Mouse (Mus musculus): ENCODE data around the gene Olfr1331.
A peak's percentile ranks its signal among the peaks of the same experiment; 100 is the strongest.
"Not testable (repeated sequence)": the region's sequence is repeated elsewhere in the genome, so short reads cannot be mapped to it uniquely, and the experiment has no call there.

The Olfr1331 gene

GRCm38 (mm10) chr4:118864349-118864748, at the start of gene Olfr1331:
Gene Olfr1331, plus strand, starts transcription at chr4:118864649.
- DNase-seq = no peak

- DNase-seq = no peak
Measured at GRCm38 (mm10) chr4:118818921-118819320, 45.5 kb upstream of the Olfr1331 start.

DNA sequence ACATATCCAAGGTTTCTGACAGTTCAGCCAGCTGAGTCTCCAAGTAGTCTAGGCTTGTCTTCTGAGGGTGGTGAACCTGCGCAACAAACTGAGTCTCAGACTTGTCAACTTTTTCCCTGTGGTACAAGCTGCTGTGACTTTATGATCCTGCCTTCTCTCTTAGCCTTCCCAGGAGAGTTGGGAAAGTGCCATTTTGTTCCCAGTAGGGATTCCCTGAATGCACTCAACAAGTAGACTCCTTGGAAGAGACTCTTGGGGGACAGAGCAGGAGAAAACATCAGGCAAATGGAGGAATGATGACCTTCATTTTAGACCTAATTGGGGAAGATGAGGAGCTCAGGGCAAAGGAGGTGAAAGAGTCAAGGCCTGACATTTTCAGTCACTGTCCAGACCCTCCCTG, 28.3 kb upstream of the Olfr1331 start, which contains the start of gene Olfr1333:
Olfr1333 (minus strand) TSS at position 101 of the 400 bp plus-strand sequence.
- no peak for DNase-seq

- peak; percentile 14 for DNase-seq
Measured at GRCm38 (mm10) chr4:118861791-118862190, 2.7 kb upstream of the Olfr1331 start.

- DNase-seq = peak; percentile 95
Measured at GRCm38 (mm10) chr4:118862704-118863103, 1.7 kb upstream of the Olfr1331 start.

- DNase-seq = peak; percentile 3
Measured at GRCm38 (mm10) chr4:118867566-118867965, 3.1 kb downstream of the Olfr1331 start.

GRCm38 (mm10) chr4:118888297-118888696, 23.8 kb downstream of the Olfr1331 start, which contains the start of gene Olfr1330:
Gene Olfr1330, plus strand, starts transcription at chr4:118888597.
- no peak for DNase-seq

GRCm38 (mm10) chr4:118901981-118902380, 37.5 kb downstream of the Olfr1331 start:
- DNase-seq = no peak

DNA sequence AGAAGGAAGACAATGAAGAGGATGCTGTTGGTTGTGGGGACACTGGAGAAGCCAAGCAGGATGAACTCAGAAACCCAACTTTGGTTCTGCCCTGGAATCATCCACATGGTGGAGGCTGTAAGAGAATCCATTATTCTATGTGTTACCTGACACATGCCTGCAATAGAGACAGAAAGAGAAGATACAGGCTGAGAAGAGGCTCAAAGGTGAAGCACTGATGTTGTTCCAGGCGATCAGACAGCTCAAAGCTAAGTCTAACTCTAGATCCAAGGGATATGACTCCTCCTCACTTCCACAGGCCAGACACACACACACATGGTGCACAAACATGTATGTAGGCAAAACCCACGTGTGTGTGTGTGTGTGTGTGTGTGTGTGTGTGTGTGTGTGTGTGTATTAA, 52.9 kb downstream of the Olfr1331 start, which contains the start of gene Olfr1329:
Olfr1329 (minus strand) TSS at position 101 of the 400 bp plus-strand sequence.
- DNase-seq = not testable (repeated sequence)
